Mouse (Mus musculus) lung, adult 10 weeks (tissue): ENCODE measurements around the gene Rorb. TPM values are rescaled to one million over a fixed set of nuclear protein-coding genes. Genes with fewer than 3 reads are reported as not detected.

ENCODE experiments used
- polyA plus RNA-seq: library from polyadenylated mRNA; stranded (reverse); fragments of 350-450 nt; fragmentation: Illumina TruSeq; extraction: RNeasy Lipid Tissue Mini Kit (QIAGEN cat#74804); gene quantifications from one replicate; pipeline ENCODE4 v1.2.3, GENCODE M21; 2014; ENCODE audit warnings: low read depth, low replicate concordance; ENCODE audit not compliant: insufficient read depth

Rorb gene
- not detected for polyA plus RNA-seq

DNA sequence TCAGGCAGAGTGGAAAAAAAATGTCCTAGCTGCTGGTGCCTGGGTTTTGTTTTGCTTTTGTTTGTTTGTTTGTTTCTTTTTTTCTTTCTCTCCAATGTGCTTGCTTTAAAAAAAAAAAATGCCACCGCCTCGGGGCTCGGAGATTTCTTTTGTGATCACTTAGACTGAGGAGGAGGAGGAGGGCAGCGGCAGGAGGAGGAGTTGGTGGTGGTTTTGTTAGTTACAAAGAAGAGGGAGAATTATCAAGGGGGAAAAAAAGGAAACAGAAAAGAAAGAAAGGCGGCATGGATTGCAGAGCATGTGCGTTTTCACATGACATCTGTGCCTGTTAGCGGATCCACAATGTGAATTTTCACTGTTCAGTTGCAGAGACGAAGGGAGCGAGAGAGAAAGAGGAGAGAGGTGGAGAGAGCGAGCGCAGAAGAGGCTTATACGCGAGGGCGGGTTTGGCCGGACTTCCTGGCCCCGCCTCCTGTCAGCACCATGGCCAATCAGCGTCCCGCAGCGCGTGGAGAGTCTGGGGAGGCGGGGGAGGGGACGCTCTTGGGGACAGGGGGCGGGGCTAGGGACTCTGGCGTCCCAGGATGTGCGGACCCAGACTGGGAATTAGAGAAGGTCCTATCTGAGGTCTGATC lies at the start of gene Rorb:
TSS of gene Rorb (minus strand) at position 404 of the 635 bp plus-strand sequence.

